Mouse (Mus musculus) thymus, adult 2 months (tissue): ENCODE measurements around the gene Snd1. TPM values are rescaled to one million over a fixed set of nuclear protein-coding genes. Genes with fewer than 3 reads are reported as not detected.

ENCODE experiments used
- DNase-seq: peaks from one replicate; pipeline ENCODE4 v3.0.0; 2021
- H3K27ac ChIP-seq: fragments of 200-500 bp; 2 replicates; pipeline ENCODE4 v1.5.1; 2012; ENCODE audit warnings: low read length, control low read depth; ENCODE audit not compliant: control insufficient read depth, insufficient read depth
- H3K27me3 ChIP-seq: fragments of 200-500 bp; 2 replicates; pipeline ENCODE4 v1.6.1; 2012; ENCODE audit warnings: mild to moderate bottlenecking, low read length, moderate library complexity, mixed read lengths; ENCODE audit not compliant: control insufficient read depth, insufficient read depth
- H3K36me3 ChIP-seq: fragments of 200-500 bp; 2 replicates; pipeline ENCODE4 v1.6.1; 2012; ENCODE audit warnings: mild to moderate bottlenecking, low read length, moderate library complexity; ENCODE audit not compliant: control insufficient read depth, insufficient read depth
- H3K4me1 ChIP-seq: fragments of 200-500 bp; replicated peaks from 2 replicates; pipeline ENCODE4 v1.6.1; 2012; ENCODE audit warnings: low read length; ENCODE audit not compliant: control insufficient read depth, insufficient read depth
- H3K4me3 ChIP-seq: fragments of 200-500 bp; 2 replicates; pipeline ENCODE4 v1.5.1; 2012; ENCODE audit warnings: mild to moderate bottlenecking, low read length, control low read depth, moderate library complexity; ENCODE audit not compliant: control insufficient read depth, insufficient read depth
- CTCF ChIP-seq: fragments of 200-500 bp; IDR thresholded peaks from 2 replicates; pipeline ENCODE4 v1.5.1; 2012; ENCODE audit warnings: mild to moderate bottlenecking, control low read depth, low read length, moderate library complexity, borderline replicate concordance; ENCODE audit not compliant: control insufficient read depth, poor library complexity, insufficient read depth; ENCODE audit errors: extremely low read depth
- POLR2A ChIP-seq: fragments of 200-500 bp; IDR thresholded peaks from 2 replicates; pipeline ENCODE4 v1.6.1; 2012; ENCODE audit warnings: mild to moderate bottlenecking, low read length, control low read depth, moderate library complexity; ENCODE audit not compliant: control insufficient read depth, poor library complexity, insufficient read depth; ENCODE audit errors: extremely low read depth
- WGBS: fragments of 180-500 bp; shearing (Covaris S2); methylation state at CpG from one replicate; pipeline ENCODE4 v1.1.7; 2018; 5-methylcytosine and 5-hydroxymethylcytosine counted together
- polyA plus RNA-seq: library from polyadenylated mRNA; depleted of rRNA; stranded (reverse); fragments of >200 nt; gene quantifications from 2 replicates; pipeline ENCODE4 v1.2.3, GENCODE M21; 2012

Gene Snd1
- polyA plus RNA-seq, 1 experiment = 79.3 TPM

DNA sequence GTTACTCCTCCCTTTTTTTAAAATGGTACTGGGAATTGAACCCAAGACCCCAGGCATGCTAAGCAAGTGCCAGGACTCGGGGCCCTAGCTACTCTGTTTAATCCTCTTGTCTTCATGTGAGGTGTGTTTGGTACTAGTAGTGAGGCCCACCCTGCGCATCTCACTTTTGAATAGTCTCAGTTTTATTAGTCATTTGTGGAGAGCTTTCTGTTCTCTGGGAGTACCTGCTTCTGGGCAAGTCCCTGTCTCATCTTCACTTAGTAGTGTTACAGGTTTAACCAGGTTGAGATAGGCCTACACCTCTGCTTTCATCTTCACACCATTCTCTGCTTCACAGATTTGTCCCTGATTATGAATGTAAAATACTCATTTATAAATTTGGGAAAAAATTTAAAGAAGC lies 84.5 kb downstream of the Snd1 start:
- Histone ChIP-seq H3K4me1 (no peaks in the 10 kb centered on the region), H3K4me3 (no peak overlapping the region), H3K36me3 (no peaks in the 10 kb centered on the region), H3K27me3 (no peaks in the 10 kb centered on the region), H3K27ac (no peak overlapping the region)
- TF ChIP-seq CTCF (no peak), POLR2A (no peak)
- no peak for DNase-seq
- 90% methylated on average over 2 of the region's 2 CpGs for WGBS

DNA sequence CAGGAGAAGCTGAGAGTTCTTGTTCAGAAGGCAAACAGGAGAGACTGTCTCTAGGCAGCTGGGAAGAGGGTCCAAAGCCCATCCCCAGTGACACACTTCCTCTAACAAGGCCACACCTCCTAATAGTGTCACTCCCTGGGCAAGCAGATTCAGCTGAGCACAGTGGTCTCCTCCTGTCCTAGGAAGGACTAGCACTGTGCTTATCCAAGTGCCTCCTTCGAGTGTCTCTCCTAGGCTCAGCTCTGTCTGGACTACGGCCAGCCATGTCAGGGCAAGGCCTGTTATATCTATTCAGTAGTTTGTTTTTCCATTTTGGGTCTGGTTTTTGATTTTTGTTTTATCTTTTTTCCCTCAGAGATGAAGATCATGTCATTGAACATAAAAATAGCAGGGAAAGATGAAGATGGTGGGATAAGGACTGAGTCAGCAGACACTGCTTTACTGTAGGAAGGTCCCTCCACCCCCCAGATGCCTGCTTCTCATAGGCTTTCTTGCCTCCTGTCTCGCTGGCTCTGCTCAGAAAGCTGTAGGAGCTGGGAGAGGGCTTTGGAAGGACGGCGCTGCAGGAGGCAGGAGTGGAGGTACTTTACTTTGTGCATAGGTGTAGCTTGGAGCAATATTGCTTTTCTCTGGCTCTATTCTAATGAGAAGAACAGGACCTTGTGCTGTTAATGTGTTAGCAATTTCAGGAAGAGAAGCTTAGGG lies 86.5 kb downstream of the Snd1 start:
- DNase-seq = no peak

DNA sequence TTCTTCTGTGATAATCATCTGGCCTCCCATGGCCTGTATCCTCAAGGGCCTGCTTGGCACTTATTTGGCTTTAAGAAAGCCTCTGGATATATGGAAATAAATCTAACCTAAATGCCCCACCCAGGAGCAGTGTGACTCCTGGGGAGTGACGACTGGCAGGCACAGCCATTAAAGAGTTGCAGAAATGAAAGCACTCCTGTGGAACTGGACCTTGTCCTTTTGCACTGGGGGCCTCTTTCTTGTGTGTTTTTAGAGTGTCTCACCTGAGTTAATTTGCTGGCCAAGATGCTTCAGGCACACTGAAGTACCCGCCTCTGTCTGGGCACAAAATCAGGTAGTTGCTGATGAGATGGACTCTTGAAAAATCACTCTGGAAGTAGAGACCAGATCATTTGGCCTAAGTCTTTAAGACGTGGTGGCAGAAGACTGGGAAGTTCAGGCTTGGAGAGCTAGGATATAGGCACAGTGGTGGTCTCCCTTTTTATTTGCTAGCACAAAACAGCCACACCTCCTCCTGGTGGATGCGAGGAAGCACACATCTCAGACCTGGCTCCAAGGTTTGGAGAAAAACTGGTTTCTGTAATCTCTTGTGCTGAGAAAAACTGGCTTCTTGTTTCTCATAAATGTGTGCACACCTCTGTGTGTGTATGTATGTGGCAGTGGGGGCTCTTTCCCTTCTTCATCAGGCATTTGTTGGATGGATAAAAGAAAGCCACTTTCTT lies 87.5 kb downstream of the Snd1 start:
- 97% methylated on average over 4 of the region's 4 CpGs for WGBS
- TF ChIP-seq POLR2A = no peak
- TF ChIP-seq CTCF = no peak
- Histone ChIP-seq H3K4me3 (no peak overlapping the region), H3K4me1 (peaks cover 1% of the 10 kb centered on the region), H3K27me3 (no peaks in the 10 kb centered on the region), H3K27ac (no peak overlapping the region), H3K36me3 (no peaks in the 10 kb centered on the region)
- DNase-seq = no peak

More for the DNA sequence above, 86.5 kb downstream of the Snd1 start:
- TF ChIP-seq POLR2A (no peak), CTCF (no peak)
- no peak overlapping the region for H3K27ac ChIP-seq
- H3K4me1 ChIP-seq = no peaks in the 10 kb centered on the region
- no peaks in the 10 kb centered on the region for H3K27me3 ChIP-seq
- 96% methylated on average over 5 of the region's 5 CpGs for WGBS
- H3K36me3 ChIP-seq = no peaks in the 10 kb centered on the region
- H3K4me3 ChIP-seq = no peak overlapping the region

DNA sequence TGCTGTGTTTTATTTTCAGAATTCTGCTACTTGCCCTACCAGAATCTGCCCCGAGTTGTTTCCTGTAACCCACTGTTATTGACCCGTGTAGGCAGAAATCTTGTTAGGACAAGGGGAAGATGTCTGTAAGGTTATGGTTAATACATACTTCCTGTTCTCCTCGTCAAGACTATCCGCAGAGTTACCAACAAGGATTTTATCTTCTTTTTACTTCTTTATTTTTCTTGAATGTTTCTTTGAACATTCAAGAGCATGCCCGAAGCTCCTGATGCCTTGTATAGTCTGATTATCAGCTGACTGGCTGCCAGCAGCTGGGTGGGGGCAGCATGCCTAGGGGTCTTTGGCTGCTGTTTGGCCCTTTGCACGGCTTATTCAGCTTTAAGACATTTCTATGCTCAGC lies 93.0 kb downstream of the Snd1 start:
- DNase-seq = no peak
- Histone ChIP-seq H3K4me1 (peaks cover 5% of the 10 kb centered on the region), H3K4me3 (no peak overlapping the region), H3K36me3 (no peaks in the 10 kb centered on the region), H3K27me3 (no peaks in the 10 kb centered on the region), H3K27ac (no peak overlapping the region)
- 23% methylated on average over 6 of the region's 6 CpGs for WGBS
- TF ChIP-seq CTCF (no peak), POLR2A (no peak)

DNA sequence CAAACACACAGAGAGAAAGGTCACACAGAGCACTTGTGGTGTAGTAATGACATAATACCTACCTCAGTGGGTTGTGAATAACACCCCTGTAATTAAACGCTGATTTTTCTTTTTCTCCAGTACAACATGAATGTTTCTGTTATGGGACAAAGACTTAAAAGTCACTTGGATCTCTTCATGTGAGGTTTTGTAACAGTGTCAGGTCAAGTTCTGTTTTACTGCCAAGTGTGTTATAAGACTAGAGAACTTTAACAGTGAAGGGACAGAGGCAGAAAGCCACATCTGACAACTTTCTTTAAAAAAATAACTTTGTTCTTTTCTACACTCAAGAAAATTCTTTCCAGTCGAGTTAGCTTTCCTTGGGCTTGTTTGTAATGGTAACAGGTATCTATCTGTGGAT lies 97.0 kb downstream of the Snd1 start:
- DNase-seq = no peak
- Histone ChIP-seq H3K27ac (no peak overlapping the region), H3K27me3 (no peaks in the 10 kb centered on the region), H3K4me1 (peaks cover 5% of the 10 kb centered on the region), H3K4me3 (no peak overlapping the region), H3K36me3 (no peaks in the 10 kb centered on the region)
- TF ChIP-seq POLR2A = no peak
- TF ChIP-seq CTCF = no peak
- 56% methylated on average over 2 of the region's 2 CpGs for WGBS

DNA sequence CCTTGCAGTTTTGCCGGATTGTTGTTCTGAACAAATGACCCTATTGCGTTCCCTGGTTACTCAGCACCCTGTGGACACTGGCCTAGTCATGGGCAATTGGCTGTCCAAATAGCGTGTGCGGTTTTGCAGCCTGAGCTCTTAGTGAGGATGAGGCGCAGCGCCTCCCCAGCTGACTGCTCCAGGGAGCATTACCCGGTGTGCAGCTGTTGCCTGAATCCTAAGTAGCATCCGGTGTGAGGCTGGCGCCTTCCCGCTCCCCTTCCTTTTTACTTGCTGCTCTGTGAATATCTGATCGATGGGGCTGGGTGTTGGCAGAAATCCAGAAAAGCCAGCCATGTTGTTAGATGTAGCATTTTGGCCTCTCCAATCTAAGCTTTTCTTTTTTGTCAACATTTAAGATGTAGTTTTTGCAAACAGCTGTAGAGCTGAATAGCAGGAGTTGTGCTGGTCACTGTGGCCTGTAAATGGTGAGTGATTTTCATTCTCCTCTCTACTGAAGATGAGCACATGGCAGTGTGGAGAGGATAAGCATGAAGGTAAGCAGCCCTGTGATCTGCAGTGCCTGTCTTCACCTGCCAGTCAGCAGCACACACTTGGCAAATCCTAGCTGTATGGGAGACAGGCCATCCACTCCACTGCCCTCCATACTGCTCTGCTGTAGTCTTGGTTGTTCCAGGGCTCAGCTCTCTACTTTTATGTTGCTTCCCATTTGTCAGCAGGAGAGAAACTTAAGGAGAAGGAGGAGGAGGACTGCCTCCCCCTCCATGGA lies 98.2 kb downstream of the Snd1 start:
- Histone ChIP-seq H3K27me3 (no peaks in the 10 kb centered on the region), H3K4me1 (peaks cover under 1% of the 10 kb centered on the region; the same call in 1 of the 2 replicates), H3K36me3 (no peaks in the 10 kb centered on the region), H3K4me3 (no peak overlapping the region), H3K27ac (no peak overlapping the region)
- TF ChIP-seq CTCF = no peak
- no peak for TF ChIP-seq POLR2A
- 84% methylated on average over 11 of the region's 11 CpGs for WGBS
- DNase-seq = no peak
